Mouse (Mus musculus): Measurements from ENCODE around the gene Tomm70a.

DNA sequence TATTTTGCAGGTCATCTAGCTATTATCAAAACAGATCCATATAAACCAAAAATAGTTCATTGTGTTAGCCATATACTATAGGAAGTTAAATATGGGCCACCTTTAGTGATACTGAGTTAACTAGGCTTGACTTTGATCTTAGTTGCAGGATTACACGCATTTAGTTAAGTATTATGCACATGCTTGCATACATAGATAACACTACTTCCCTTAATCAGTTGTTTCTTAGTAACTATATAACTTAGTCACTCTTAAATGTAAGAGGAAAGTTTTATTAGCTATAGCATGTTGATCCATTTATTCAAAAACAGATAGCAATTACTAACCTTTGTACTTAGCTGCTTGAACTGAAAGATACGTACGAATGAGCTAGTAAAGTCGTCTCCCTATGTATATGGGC, 29.9 kb downstream of the Tomm70a start:
- TF ChIP-seq POLR2A (IDR thresholded peaks at IDR 0.05; ENCODE audit: extremely low read depth, insufficient read depth, low read length) (no peak), CTCF (IDR thresholded peaks at IDR 0.05; ENCODE audit: extremely low read depth, insufficient read depth, low read length) (no peak)
